Mouse (Mus musculus): ENCODE measurements around the gene Cpa2.

DNA sequence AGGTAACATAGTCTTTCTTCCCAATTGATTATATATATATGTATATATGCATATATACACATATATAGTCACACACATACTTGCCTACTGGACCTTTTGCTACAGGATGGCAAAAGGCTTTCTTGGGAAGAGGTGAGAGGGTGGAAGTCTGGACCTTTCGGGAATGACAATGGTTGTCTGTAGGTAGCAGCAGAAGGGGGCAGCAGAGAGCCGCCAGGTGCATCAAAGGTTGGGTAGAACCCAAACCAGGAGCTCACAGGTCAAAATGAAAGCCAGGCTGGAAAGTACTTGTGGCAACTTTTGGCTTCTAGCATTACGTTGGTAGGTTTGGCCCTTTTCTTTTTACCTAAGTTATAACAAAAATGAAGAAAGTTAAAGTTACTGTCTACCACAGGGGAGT, 6.0 kb upstream of the Cpa2 start:
- TF ChIP-seq MEF2A (IDR thresholded peaks at IDR 0.05; ENCODE audit: extremely low read depth, insufficient replicate concordance, low read depth, low read length, poor library complexity, severe bottlenecking) (no peak), POLR2A (IDR thresholded peaks at IDR 0.05; ENCODE audit: control insufficient read depth in 1 of 2, insufficient read depth in 1 of 2, low read depth in 1 of 2, low read length in 2 of 2, poor library complexity in 1 of 2) (no peak), EP300 (IDR thresholded peaks at IDR 0.05; ENCODE audit: low read depth in 1 of 2, low read length in 2 of 2) (no peak)
